Mouse (Mus musculus): ENCODE data around the gene Fdx1. TPM values are rescaled to one million over a fixed set of nuclear protein-coding genes. Genes with fewer than 3 reads are reported as not detected.
A peak's percentile ranks its signal among the peaks of the same experiment; 100 is the strongest.

Fdx1 gene
- polyA plus RNA-seq, 1 experiment = 16.3 TPM

GRCm38 (mm10) chr9:51991241-51991876, 28.0 kb upstream of the Fdx1 start:
- Histone ChIP-seq H3K27ac (ENCODE audit: insufficient read depth, low read depth, low read length) (no peak overlapping the region), H3K4me3 (ENCODE audit: insufficient read depth, low read length) (no peak overlapping the region), H3K4me1 (ENCODE audit: control insufficient read depth, insufficient read depth, low read length) (no peaks in the 10 kb centered on the region)
- no peak for TF ChIP-seq POLR2A (IDR thresholded peaks at IDR 0.05; ENCODE audit: borderline replicate concordance, low read depth, low read length)
- TF ChIP-seq CTCF (IDR thresholded peaks at IDR 0.05; ENCODE audit: low read depth, low read length) = no peak

DNA sequence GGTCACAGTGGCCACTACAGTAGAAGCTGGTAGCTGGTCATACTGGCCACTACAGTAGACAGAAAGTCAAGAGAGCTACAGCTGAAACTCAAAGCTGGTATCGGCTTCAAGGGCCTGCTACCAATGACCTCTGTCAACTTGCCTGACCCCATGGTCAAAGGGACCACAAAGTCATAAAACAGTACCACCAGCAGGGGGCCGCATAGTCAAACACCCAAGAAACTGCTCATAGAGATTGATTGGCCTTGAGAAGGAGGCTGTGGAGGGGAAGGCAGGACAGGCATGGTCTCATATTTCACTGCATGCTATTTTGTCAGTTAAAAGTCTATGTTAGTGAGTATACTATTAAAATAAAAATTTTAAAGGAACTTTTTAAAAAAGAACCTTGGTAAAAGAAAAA, 27.5 kb upstream of the Fdx1 start:
- Histone ChIP-seq H3K4me3 (ENCODE audit: insufficient read depth, low read length) (no peak overlapping the region), H3K27ac (ENCODE audit: insufficient read depth, low read depth, low read length) (no peak overlapping the region), H3K4me1 (ENCODE audit: control insufficient read depth, insufficient read depth, low read length) (no peaks in the 10 kb centered on the region)
- TF ChIP-seq CTCF (IDR thresholded peaks at IDR 0.05; ENCODE audit: low read depth, low read length) (peak; percentile 51; the same call in 1 of the 2 replicates), POLR2A (IDR thresholded peaks at IDR 0.05; ENCODE audit: borderline replicate concordance, low read depth, low read length) (no peak)

GRCm38 (mm10) chr9:51985493-51986099, 22.2 kb upstream of the Fdx1 start:
- Histone ChIP-seq H3K4me1 (ENCODE audit: control insufficient read depth, insufficient read depth, low read length) (no peaks in the 10 kb centered on the region), H3K27ac (ENCODE audit: insufficient read depth, low read depth, low read length) (no peak overlapping the region), H3K4me3 (ENCODE audit: insufficient read depth, low read length) (no peak overlapping the region)
- TF ChIP-seq CTCF (IDR thresholded peaks at IDR 0.05; ENCODE audit: low read depth, low read length) (no peak), POLR2A (IDR thresholded peaks at IDR 0.05; ENCODE audit: borderline replicate concordance, low read depth, low read length) (no peak)

DNA sequence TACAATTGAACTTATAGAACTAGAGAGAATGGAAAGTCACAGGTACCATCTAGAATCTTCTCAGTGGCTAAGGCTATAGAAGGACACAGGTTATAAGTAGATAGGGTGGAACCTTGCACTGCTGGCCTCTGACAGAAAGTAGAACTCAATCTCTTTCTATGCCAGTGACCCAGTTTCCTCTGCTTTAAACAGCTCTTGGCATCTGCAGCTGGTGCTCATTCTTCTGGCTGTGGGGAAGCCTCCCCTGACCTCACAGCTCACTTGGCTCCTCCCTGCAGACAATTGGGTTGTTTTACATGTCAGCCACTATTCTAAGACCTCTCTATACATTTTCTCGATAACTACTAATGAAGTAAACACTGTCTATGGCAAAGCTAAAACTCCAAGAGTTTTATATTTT, 17.8 kb upstream of the Fdx1 start:
- no peak overlapping the region for H3K4me3 ChIP-seq (ENCODE audit: insufficient read depth, low read length)
- TF ChIP-seq POLR2A (IDR thresholded peaks at IDR 0.05; ENCODE audit: borderline replicate concordance, low read depth, low read length) (no peak), CTCF (IDR thresholded peaks at IDR 0.05; ENCODE audit: low read depth, low read length) (no peak)
- no peaks in the 10 kb centered on the region for H3K4me1 ChIP-seq (ENCODE audit: control insufficient read depth, insufficient read depth, low read length)
- no peak overlapping the region for H3K27ac ChIP-seq (ENCODE audit: insufficient read depth, low read depth, low read length)

DNA sequence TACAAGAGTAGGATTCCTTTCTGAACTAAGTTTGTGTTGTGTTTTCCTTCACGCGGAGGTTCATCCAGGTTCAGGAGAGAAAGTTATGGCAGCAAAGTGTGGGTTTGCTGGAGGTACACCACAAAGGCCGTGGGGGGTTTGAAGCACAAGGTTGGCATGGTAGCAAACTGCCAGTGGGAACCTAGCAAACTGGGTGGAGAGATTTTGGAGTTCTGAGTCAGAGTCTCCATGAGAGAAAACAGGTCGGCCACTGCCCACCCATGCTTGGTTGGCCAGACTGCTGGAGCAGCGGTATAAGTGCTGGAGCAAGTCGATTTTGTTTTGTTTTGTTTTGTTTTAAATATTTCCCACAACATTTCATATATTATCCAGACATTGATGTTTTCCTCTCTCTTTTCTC, 15.9 kb upstream of the Fdx1 start:
- TF ChIP-seq CTCF (IDR thresholded peaks at IDR 0.05; ENCODE audit: low read depth, low read length) (no peak), POLR2A (IDR thresholded peaks at IDR 0.05; ENCODE audit: borderline replicate concordance, low read depth, low read length) (no peak)
- peaks cover 2% of the 10 kb centered on the region for H3K4me1 ChIP-seq (ENCODE audit: control insufficient read depth, insufficient read depth, low read length)
- no peak overlapping the region for H3K4me3 ChIP-seq (ENCODE audit: insufficient read depth, low read length)
- no peak overlapping the region for H3K27ac ChIP-seq (ENCODE audit: insufficient read depth, low read depth, low read length)

GRCm38 (mm10) chr9:51978545-51979259, 15.3 kb upstream of the Fdx1 start:
- Histone ChIP-seq H3K4me3 (ENCODE audit: insufficient read depth, low read length) (no peak overlapping the region), H3K4me1 (ENCODE audit: control insufficient read depth, insufficient read depth, low read length) (peaks cover 5% of the 10 kb centered on the region), H3K27ac (ENCODE audit: insufficient read depth, low read depth, low read length) (no peak overlapping the region)
- TF ChIP-seq POLR2A (IDR thresholded peaks at IDR 0.05; ENCODE audit: borderline replicate concordance, low read depth, low read length) (no peak), CTCF (IDR thresholded peaks at IDR 0.05; ENCODE audit: low read depth, low read length) (no peak)

DNA sequence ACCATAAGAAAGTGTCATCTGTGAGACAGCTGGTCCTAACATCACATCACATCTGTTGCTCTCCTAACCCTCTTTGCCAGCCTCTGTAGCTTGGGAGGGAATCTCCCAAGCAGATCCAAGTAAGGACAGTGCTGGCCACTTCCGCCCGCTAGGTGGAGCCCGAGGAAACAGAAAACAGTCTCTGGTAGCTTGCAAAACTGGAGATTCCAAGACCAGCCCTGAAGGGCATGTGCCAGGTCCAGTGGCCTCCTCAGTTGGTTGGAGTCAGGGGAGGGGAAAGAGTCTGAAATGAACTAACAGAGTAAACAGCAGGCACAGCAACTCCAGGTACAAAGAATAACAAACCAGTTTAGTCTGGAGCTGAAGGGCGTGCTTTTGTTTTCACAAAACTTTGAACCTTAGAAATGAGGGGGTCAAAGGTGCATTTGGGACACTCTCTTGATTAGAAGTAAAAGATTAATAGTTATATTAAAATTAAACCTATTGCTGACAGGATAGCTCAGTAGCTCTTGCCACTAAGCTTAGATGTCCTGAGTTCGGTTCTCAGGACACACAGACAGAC, 14.2 kb upstream of the Fdx1 start:
- H3K4me1 ChIP-seq (ENCODE audit: control insufficient read depth, insufficient read depth, low read length) = peaks cover 5% of the 10 kb centered on the region
- no peak overlapping the region for H3K27ac ChIP-seq (ENCODE audit: insufficient read depth, low read depth, low read length)
- no peak overlapping the region for H3K4me3 ChIP-seq (ENCODE audit: insufficient read depth, low read length)
- TF ChIP-seq CTCF (IDR thresholded peaks at IDR 0.05; ENCODE audit: low read depth, low read length) (peak; percentile 75), POLR2A (IDR thresholded peaks at IDR 0.05; ENCODE audit: borderline replicate concordance, low read depth, low read length) (no peak)

GRCm38 (mm10) chr9:51974871-51975270, 11.5 kb upstream of the Fdx1 start:
- Histone ChIP-seq H3K4me1 (ENCODE audit: control insufficient read depth, insufficient read depth, low read length) (peaks cover 5% of the 10 kb centered on the region), H3K4me3 (ENCODE audit: insufficient read depth, low read length) (no peak overlapping the region), H3K27ac (ENCODE audit: insufficient read depth, low read depth, low read length) (no peak overlapping the region)
- TF ChIP-seq POLR2A (IDR thresholded peaks at IDR 0.05; ENCODE audit: borderline replicate concordance, low read depth, low read length) = no peak
- no peak for TF ChIP-seq CTCF (IDR thresholded peaks at IDR 0.05; ENCODE audit: low read depth, low read length)

GRCm38 (mm10) chr9:51973846-51974245, 10.5 kb upstream of the Fdx1 start:
- no peak overlapping the region for H3K4me3 ChIP-seq (ENCODE audit: insufficient read depth, low read length)
- no peak overlapping the region for H3K27ac ChIP-seq (ENCODE audit: insufficient read depth, low read depth, low read length)
- TF ChIP-seq POLR2A (IDR thresholded peaks at IDR 0.05; ENCODE audit: borderline replicate concordance, low read depth, low read length) = no peak
- TF ChIP-seq CTCF (IDR thresholded peaks at IDR 0.05; ENCODE audit: low read depth, low read length) = no peak
- H3K4me1 ChIP-seq (ENCODE audit: control insufficient read depth, insufficient read depth, low read length) = peaks cover 5% of the 10 kb centered on the region

GRCm38 (mm10) chr9:51966373-51966772, 3.0 kb upstream of the Fdx1 start:
- Histone ChIP-seq H3K27ac (ENCODE audit: insufficient read depth, low read depth, low read length) (no peak overlapping the region), H3K4me3 (ENCODE audit: insufficient read depth, low read length) (no peak overlapping the region), H3K4me1 (ENCODE audit: control insufficient read depth, insufficient read depth, low read length) (peaks cover 6% of the 10 kb centered on the region)
- TF ChIP-seq POLR2A (IDR thresholded peaks at IDR 0.05; ENCODE audit: borderline replicate concordance, low read depth, low read length) = no peak
- TF ChIP-seq CTCF (IDR thresholded peaks at IDR 0.05; ENCODE audit: low read depth, low read length) = no peak
